In genomic region chr10:117737075-117737474, GRCm38 (mm10) we compare ENCODE assay signal across 14 mouse cellular contexts.
"Had no signal": no experiment of that assay in that cellular context is flagged by ENCODE, and none has a peak within 500 bp of the region (broad histone marks: within the 10 kb centered on the region; RNA-seq: fewer than 3 reads in every experiment).

No protein-coding gene starts in this region.

- H3K36me3 ChIP-seq: liver, embryonic 15.5 days had no signal

- H3K4me3 ChIP-seq: hindbrain, embryonic 15.5 days; left cerebral cortex, adult 2 months; limb, embryonic 15.5 days; liver, embryonic 15.5 days; megakaryocyte, embryonic 14.5 days; midbrain, embryonic 15.5 days; neural tube, embryonic 12.5 days; stomach, embryonic 15.5 days had no signal

- H3K27me3 ChIP-seq: hindbrain, embryonic 15.5 days; limb, embryonic 15.5 days; liver, embryonic 15.5 days; megakaryocyte, embryonic 14.5 days; midbrain, embryonic 15.5 days; neural tube, embryonic 12.5 days; stomach, embryonic 15.5 days had no signal

- H3K4me2 ChIP-seq: hindbrain, embryonic 15.5 days; limb, embryonic 15.5 days; liver, embryonic 15.5 days; lung, embryonic 14.5 days; midbrain, embryonic 11.5 days; midbrain, embryonic 15.5 days; neural tube, embryonic 12.5 days; stomach, embryonic 15.5 days had no signal

- H3K9ac ChIP-seq: hindbrain, embryonic 15.5 days; limb, embryonic 15.5 days; liver, embryonic 15.5 days; lung, embryonic 14.5 days; midbrain, embryonic 15.5 days; neural tube, embryonic 12.5 days; stomach, embryonic 15.5 days had no signal

- DNase-seq: lung, embryonic 14.5 days; lung, postnatal 10 days; spleen, adult 18-20 months; thymus, postnatal 36 days had no signal

- ATAC-seq: midbrain, embryonic 15.5 days had no signal

- H3K4me1 ChIP-seq: hindbrain, embryonic 15.5 days; midbrain, embryonic 15.5 days; neural tube, embryonic 12.5 days had no signal

- H3K27ac ChIP-seq: hindbrain, embryonic 15.5 days; left cerebral cortex, adult 2 months; limb, embryonic 15.5 days; liver, embryonic 15.5 days; macrophage; midbrain, embryonic 15.5 days; neural tube, embryonic 12.5 days; stomach, embryonic 15.5 days had no signal

- H3K9me3 ChIP-seq: hindbrain, embryonic 15.5 days; limb, embryonic 15.5 days; liver, embryonic 15.5 days; megakaryocyte, embryonic 14.5 days; midbrain, embryonic 15.5 days; neural tube, embryonic 12.5 days; stomach, embryonic 15.5 days had no signal
